Mouse (Mus musculus): ENCODE results near the gene Susd1. TPM values are rescaled to one million over a fixed set of nuclear protein-coding genes. Genes with fewer than 3 reads are reported as not detected.

Susd1 gene
- polyA plus RNA-seq, 1 experiment from 2014 or later = 6.3 TPM

GRCm38 (mm10) chr4:59381007-59381743 lies 57.3 kb downstream of the Susd1 start:
- no peaks in the 10 kb centered on the region for H3K4me1 ChIP-seq (replicated peaks; ENCODE audit: insufficient read depth, low read length)
- no peak overlapping the region for H3K9ac ChIP-seq (ENCODE audit: low read depth, low read length)
- peak; percentile 85 for DNase-seq (ENCODE audit: low spot score)
- no peak overlapping the region; the same call in 1 of the 2 replicates for H3K27ac ChIP-seq
- 66% methylated on average over 13 of the region's 13 CpGs for WGBS
- H3K36me3 ChIP-seq (ENCODE audit: insufficient read depth, low read length) = no peaks in the 10 kb centered on the region
- peak; percentile 83 for ATAC-seq (replicated peaks; ENCODE audit: low FRiP score, low read depth)
- H3K4me3 ChIP-seq (replicated peaks; ENCODE audit: low read depth, low read length) = no peak overlapping the region
- H3K9me3 ChIP-seq (replicated peaks; ENCODE audit: low read length) = no peaks in the 10 kb centered on the region
- H3K4me2 ChIP-seq (ENCODE audit: low read length) = no peak overlapping the region
- H3K27me3 ChIP-seq (ENCODE audit: insufficient read depth, low read length) = no peaks in the 10 kb centered on the region
- TF ChIP-seq CTCF (IDR thresholded peaks at IDR 0.05; ENCODE audit: low read depth) = peak; percentile 87

GRCm38 (mm10) chr4:59380478-59380877 lies 58.0 kb downstream of the Susd1 start:
- WGBS = 78% methylated on average over 4 of the region's 4 CpGs
- Histone ChIP-seq H3K27ac (no peak overlapping the region), H3K27me3 (ENCODE audit: insufficient read depth, low read length) (no peaks in the 10 kb centered on the region), H3K4me2 (ENCODE audit: low read length) (no peak overlapping the region), H3K4me3 (replicated peaks; ENCODE audit: low read depth, low read length) (no peak overlapping the region), H3K9ac (ENCODE audit: low read depth, low read length) (no peak overlapping the region), H3K4me1 (replicated peaks; ENCODE audit: insufficient read depth, low read length) (no peaks in the 10 kb centered on the region), H3K36me3 (ENCODE audit: insufficient read depth, low read length) (no peaks in the 10 kb centered on the region), H3K9me3 (replicated peaks; ENCODE audit: low read length) (no peaks in the 10 kb centered on the region)
- TF ChIP-seq CTCF (IDR thresholded peaks at IDR 0.05; ENCODE audit: low read depth) = no peak
- ATAC-seq (replicated peaks; ENCODE audit: low FRiP score, low read depth) (no peak), DNase-seq (ENCODE audit: low spot score) (no peak)

- no peaks in the 10 kb centered on the region for H3K4me1 ChIP-seq (replicated peaks; ENCODE audit: insufficient read depth, low read length)
- DNase-seq (ENCODE audit: low spot score) (no peak), ATAC-seq (replicated peaks; ENCODE audit: low FRiP score, low read depth) (no peak)
- no peak for TF ChIP-seq CTCF (IDR thresholded peaks at IDR 0.05; ENCODE audit: low read depth)
- no peaks in the 10 kb centered on the region for H3K9me3 ChIP-seq (replicated peaks; ENCODE audit: low read length)
- H3K36me3 ChIP-seq (ENCODE audit: insufficient read depth, low read length) = no peaks in the 10 kb centered on the region
- H3K27ac ChIP-seq = no peak overlapping the region
- WGBS = 72% methylated on average over 5 of the region's 5 CpGs
- no peaks in the 10 kb centered on the region for H3K27me3 ChIP-seq (ENCODE audit: insufficient read depth, low read length)
- no peak overlapping the region for H3K9ac ChIP-seq (ENCODE audit: low read depth, low read length)
- no peak overlapping the region for H3K4me2 ChIP-seq (ENCODE audit: low read length)
- no peak overlapping the region for H3K4me3 ChIP-seq (replicated peaks; ENCODE audit: low read depth, low read length)
Observed at GRCm38 (mm10) chr4:59379876-59380275, 58.6 kb downstream of the Susd1 start.

DNA sequence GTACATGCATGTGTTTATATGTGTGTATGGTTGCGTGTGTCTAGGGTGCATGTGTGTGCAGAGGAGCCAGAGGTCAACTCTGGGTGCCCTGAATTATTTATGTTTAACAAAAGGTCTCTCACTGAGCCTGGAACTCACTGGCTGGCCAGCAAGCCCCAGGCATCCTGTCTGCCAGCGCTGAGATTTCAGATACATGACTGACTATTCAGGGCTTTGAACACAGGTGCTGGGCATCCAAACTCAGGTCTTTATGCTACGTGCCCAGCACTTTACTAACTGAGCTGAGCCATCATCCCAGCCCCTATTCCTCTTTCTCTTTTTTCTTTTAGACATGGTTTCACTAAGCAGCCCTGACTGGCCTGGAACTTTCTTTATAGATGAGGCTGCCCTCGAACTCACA lies 59.8 kb downstream of the Susd1 start:
- no peak overlapping the region for H3K9ac ChIP-seq (ENCODE audit: low read depth, low read length)
- H3K36me3 ChIP-seq (ENCODE audit: insufficient read depth, low read length) = no peaks in the 10 kb centered on the region
- no peaks in the 10 kb centered on the region for H3K27me3 ChIP-seq (ENCODE audit: insufficient read depth, low read length)
- H3K27ac ChIP-seq = no peak overlapping the region
- no peaks in the 10 kb centered on the region for H3K9me3 ChIP-seq (replicated peaks; ENCODE audit: low read length)
- no peaks in the 10 kb centered on the region for H3K4me1 ChIP-seq (replicated peaks; ENCODE audit: insufficient read depth, low read length)
- no peak for ATAC-seq (replicated peaks; ENCODE audit: low FRiP score, low read depth)
- no peak for DNase-seq (ENCODE audit: low spot score)
- no peak overlapping the region for H3K4me2 ChIP-seq (ENCODE audit: low read length)
- H3K4me3 ChIP-seq (replicated peaks; ENCODE audit: low read depth, low read length) = no peak overlapping the region
- 84% methylated on average over 4 of the region's 4 CpGs for WGBS
- TF ChIP-seq CTCF (IDR thresholded peaks at IDR 0.05; ENCODE audit: low read depth) = no peak

GRCm38 (mm10) chr4:59374271-59374938 lies 64.0 kb downstream of the Susd1 start:
- Histone ChIP-seq H3K27me3 (ENCODE audit: insufficient read depth, low read length) (no peaks in the 10 kb centered on the region), H3K9me3 (replicated peaks; ENCODE audit: low read length) (no peaks in the 10 kb centered on the region), H3K4me1 (replicated peaks; ENCODE audit: insufficient read depth, low read length) (no peaks in the 10 kb centered on the region), H3K27ac (peak overlapping the region; percentile 54), H3K9ac (ENCODE audit: low read depth, low read length) (no peak overlapping the region), H3K36me3 (ENCODE audit: insufficient read depth, low read length) (no peaks in the 10 kb centered on the region), H3K4me3 (replicated peaks; ENCODE audit: low read depth, low read length) (no peak overlapping the region), H3K4me2 (ENCODE audit: low read length) (no peak overlapping the region)
- TF ChIP-seq CTCF (IDR thresholded peaks at IDR 0.05; ENCODE audit: low read depth) = no peak
- 63% methylated on average over 10 of the region's 10 CpGs for WGBS
- ATAC-seq (replicated peaks; ENCODE audit: low FRiP score, low read depth) = no peak
- DNase-seq (ENCODE audit: low spot score) = no peak

GRCm38 (mm10) chr4:59372546-59373157 lies 65.8 kb downstream of the Susd1 start:
- DNase-seq (ENCODE audit: low spot score) (no peak), ATAC-seq (replicated peaks; ENCODE audit: low FRiP score, low read depth) (no peak)
- H3K9me3 ChIP-seq (replicated peaks; ENCODE audit: low read length) = no peaks in the 10 kb centered on the region
- no peak overlapping the region for H3K27ac ChIP-seq
- no peak overlapping the region for H3K4me2 ChIP-seq (ENCODE audit: low read length)
- H3K4me1 ChIP-seq (replicated peaks; ENCODE audit: insufficient read depth, low read length) = no peaks in the 10 kb centered on the region
- H3K4me3 ChIP-seq (replicated peaks; ENCODE audit: low read depth, low read length) = no peak overlapping the region
- no peak overlapping the region for H3K9ac ChIP-seq (ENCODE audit: low read depth, low read length)
- 71% methylated on average over 5 of the region's 5 CpGs for WGBS
- no peaks in the 10 kb centered on the region for H3K36me3 ChIP-seq (ENCODE audit: insufficient read depth, low read length)
- H3K27me3 ChIP-seq (ENCODE audit: insufficient read depth, low read length) = no peaks in the 10 kb centered on the region
- TF ChIP-seq CTCF (IDR thresholded peaks at IDR 0.05; ENCODE audit: low read depth) = no peak
